Mouse (Mus musculus) neural tube, embryonic 15.5 days (tissue): ENCODE data around the gene Vasp. TPM values are rescaled to one million over a fixed set of nuclear protein-coding genes. Genes with fewer than 3 reads are reported as not detected.

Experiments
- ATAC-seq: fragments of 200-750 bp; cut with Nextera tagmentation; 2 replicates; pipeline ENCODE4 v1.8.0; 2017; ENCODE audit warnings: mild to moderate bottlenecking, moderate TSS enrichment, moderate library complexity; ENCODE audit not compliant: low FRiP score
- H3K27ac ChIP-seq: fragments of 300-500 bp; sonication (generic); replicated peaks from 2 replicates; pipeline ENCODE4 v1.5.1; 2015; ENCODE audit warnings: mild to moderate bottlenecking, inconsistent platforms
- H3K27me3 ChIP-seq: fragments of 300-500 bp; sonication (generic); replicated peaks from 2 replicates; pipeline ENCODE4 v1.6.1; 2015; ENCODE audit warnings: inconsistent platforms
- H3K36me3 ChIP-seq: fragments of 300-500 bp; sonication (generic); 2 replicates; pipeline ENCODE4 v1.6.1; 2015; ENCODE audit warnings: inconsistent platforms
- H3K4me1 ChIP-seq: fragments of 300-500 bp; sonication (generic); 2 replicates; pipeline ENCODE4 v1.6.1; 2015; ENCODE audit warnings: inconsistent platforms
- H3K4me2 ChIP-seq: fragments of 300-500 bp; sonication (generic); 2 replicates; pipeline ENCODE4 v1.6.1; 2015; ENCODE audit warnings: inconsistent platforms, mild to moderate bottlenecking, moderate library complexity
- H3K4me3 ChIP-seq: fragments of 300-500 bp; sonication (generic); replicated peaks from 2 replicates; pipeline ENCODE4 v1.5.1; 2015; ENCODE audit warnings: mild to moderate bottlenecking, inconsistent platforms
- H3K9ac ChIP-seq: fragments of 300-500 bp; sonication (generic); replicated peaks from 2 replicates; pipeline ENCODE4 v1.6.1; 2015; ENCODE audit warnings: mild to moderate bottlenecking, inconsistent platforms
- H3K9me3 ChIP-seq: fragments of 300-500 bp; sonication (generic); replicated peaks from 2 replicates; pipeline ENCODE4 v1.6.1; 2016; ENCODE audit warnings: inconsistent platforms
- WGBS: fragments of 180-500 bp; shearing (Covaris S2); methylation state at CpG from one replicate; pipeline ENCODE4 v1.1.7; 2015; ENCODE audit warnings: mixed read lengths; 5-methylcytosine and 5-hydroxymethylcytosine counted together
- polyA plus RNA-seq: library from polyadenylated mRNA; unstranded; fragments of >200 nt; fragmentation: Nextera tagmentation; extraction: Ambion mirVana; gene quantifications from 2 replicates; pipeline ENCODE4 v1.2.1, GENCODE M21; 2015

Vasp gene
- polyA plus RNA-seq, 1 experiment from 2014 or later: 40.9 TPM

DNA sequence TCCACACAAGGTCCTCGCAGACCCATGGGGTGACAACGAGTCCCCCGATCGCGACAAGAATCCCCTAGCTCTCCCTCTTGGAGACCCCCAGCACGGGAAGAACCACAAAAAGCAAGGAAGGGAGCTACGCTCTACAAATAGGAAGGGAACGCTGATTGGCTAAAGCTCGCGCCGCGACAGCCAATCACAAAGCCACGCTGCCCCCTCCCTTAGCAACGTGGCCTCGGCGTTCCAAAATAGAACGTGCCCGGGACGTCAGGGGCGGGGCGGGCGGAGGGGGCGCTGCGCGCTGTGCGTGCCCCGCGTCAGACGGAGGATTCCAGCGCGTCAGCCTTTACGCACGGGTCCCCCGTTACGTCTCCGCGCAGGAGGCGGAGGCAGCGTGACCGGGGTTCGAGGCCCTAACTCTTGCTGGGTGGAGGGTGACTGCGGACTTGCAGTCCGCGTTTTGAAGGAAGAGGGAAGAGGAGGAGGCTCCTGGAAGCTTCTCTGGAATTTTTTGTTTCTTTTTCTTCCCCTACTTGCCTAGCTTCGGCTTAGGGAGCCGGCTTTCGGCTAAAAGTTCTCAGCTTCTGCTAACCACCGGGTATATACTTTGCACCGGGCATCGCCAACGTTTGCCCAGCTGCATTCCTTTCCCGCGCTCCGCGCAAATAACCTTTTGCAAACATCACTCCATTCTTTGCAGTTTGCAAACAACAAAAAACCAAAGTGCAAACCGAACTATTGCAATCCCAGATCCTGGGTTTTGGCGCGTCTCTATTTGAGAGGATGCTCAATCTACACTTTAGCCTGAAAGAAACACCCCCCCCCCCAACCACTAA, 37.0 kb upstream of the Vasp start:
- H3K4me1 ChIP-seq: peaks cover 42% of the 10 kb centered on the region
- H3K9me3 ChIP-seq: no peaks in the 10 kb centered on the region
- H3K36me3 ChIP-seq: no peaks in the 10 kb centered on the region
- peak; percentile 89 for ATAC-seq
- peaks cover 56% of the 10 kb centered on the region for H3K27me3 ChIP-seq
- H3K4me3 ChIP-seq: peak overlapping the region; percentile 48
- H3K4me2 ChIP-seq: peak overlapping the region; percentile 95
- peak overlapping the region; percentile 61 for H3K9ac ChIP-seq
- peak overlapping the region; percentile 78 for H3K27ac ChIP-seq
- 1% methylated on average over 51 of the region's 58 CpGs for WGBS

DNA sequence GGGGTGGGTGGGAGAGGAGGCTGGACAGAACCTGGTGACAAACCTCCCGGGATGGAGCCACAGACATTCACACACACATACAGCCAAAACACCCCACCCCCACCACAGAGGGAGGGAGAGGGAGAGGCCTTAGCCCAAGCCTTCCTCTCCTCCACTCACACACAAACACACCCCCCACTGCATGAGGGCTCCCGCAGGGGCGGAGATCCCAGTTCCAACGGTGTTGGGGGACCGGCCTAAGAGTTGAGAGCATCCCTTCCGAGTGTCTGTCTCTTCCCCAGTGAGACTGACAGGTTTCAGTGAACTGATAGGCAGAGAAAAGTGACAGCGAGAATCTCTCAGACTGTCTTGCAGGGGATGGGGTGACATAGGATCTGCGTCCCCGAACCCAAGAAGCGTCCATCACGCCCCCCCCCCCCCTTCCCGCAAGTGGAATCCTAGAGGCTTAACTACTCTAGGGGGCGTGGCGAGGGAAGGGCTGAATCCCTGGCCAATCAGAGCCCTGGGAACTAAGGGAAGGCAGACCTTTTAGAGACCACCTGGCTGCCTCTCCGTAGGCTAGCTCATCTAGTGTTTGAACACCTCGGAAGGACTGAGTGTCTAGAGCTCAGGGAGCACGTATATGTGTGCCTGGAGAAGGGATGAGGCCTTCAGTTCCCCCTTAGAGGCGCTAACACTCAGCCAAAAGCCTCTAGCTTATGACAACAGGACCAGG, 36.3 kb upstream of the Vasp start:
- H3K27ac ChIP-seq: peak overlapping the region; percentile 78
- H3K9me3 ChIP-seq: no peaks in the 10 kb centered on the region
- peaks cover 45% of the 10 kb centered on the region for H3K4me1 ChIP-seq
- WGBS: 2% methylated on average over 18 of the region's 18 CpGs
- H3K4me3 ChIP-seq: peak overlapping the region; percentile 48
- H3K9ac ChIP-seq: peak overlapping the region; percentile 61
- no peaks in the 10 kb centered on the region for H3K36me3 ChIP-seq
- ATAC-seq: peak; percentile 60
- H3K27me3 ChIP-seq: peaks cover 59% of the 10 kb centered on the region
- H3K4me2 ChIP-seq: peak overlapping the region; percentile 95

DNA sequence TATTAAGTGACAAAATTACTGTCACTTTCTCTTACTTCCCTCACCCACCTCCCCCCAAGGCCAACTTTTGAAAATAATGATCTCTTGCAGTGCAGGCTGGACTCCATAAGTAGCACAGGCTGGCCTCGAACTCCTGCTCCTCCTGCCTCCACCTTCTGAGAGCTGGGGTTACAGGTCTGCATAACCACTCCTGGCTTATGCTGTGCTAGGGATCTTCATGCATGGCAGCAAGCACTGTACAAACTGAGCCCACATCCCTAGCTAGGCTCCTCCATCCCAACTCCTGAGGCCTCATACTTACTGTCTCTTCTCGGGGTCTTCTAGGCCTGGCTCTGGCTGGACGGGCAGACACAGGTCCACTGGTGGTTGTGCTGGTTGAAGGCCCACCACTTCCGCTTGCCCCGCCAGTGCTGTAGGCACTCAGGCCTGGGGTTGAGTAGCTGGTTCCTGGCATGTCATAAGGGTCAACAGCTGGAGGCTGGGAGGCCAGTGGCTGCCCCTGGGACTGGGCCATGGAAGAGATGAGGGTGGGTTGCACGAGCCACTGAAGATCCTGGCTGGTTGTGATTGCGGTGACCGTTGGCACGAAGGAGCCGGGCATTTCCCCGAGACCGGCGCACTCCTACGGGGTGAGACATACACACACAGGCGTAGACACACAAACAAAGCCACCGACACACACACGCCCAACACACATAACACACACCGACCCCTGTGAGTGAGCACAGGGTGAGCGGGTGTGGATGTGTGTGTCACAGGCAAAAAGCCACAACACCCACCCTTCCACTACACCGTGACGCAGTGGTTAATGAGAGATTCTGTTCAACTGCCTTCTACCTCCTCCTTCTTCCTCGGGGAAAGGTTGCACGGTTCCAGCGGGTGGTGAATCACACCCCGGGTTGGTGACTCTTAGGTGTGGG, 35.5 kb upstream of the Vasp start:
- peak overlapping the region; percentile 95 for H3K4me2 ChIP-seq
- no peaks in the 10 kb centered on the region for H3K36me3 ChIP-seq
- WGBS: 66% methylated on average over 25 of the region's 25 CpGs
- H3K4me3 ChIP-seq: peak overlapping the region; percentile 48; the same call in 1 of the 2 replicates
- H3K4me1 ChIP-seq: peaks cover 50% of the 10 kb centered on the region
- ATAC-seq: no peak
- peaks cover 59% of the 10 kb centered on the region for H3K27me3 ChIP-seq
- no peak overlapping the region for H3K27ac ChIP-seq
- no peaks in the 10 kb centered on the region for H3K9me3 ChIP-seq
- H3K9ac ChIP-seq: 0 out of 2 replicates have a peak overlapping the region, but pooled peaks have one; percentile 61

DNA sequence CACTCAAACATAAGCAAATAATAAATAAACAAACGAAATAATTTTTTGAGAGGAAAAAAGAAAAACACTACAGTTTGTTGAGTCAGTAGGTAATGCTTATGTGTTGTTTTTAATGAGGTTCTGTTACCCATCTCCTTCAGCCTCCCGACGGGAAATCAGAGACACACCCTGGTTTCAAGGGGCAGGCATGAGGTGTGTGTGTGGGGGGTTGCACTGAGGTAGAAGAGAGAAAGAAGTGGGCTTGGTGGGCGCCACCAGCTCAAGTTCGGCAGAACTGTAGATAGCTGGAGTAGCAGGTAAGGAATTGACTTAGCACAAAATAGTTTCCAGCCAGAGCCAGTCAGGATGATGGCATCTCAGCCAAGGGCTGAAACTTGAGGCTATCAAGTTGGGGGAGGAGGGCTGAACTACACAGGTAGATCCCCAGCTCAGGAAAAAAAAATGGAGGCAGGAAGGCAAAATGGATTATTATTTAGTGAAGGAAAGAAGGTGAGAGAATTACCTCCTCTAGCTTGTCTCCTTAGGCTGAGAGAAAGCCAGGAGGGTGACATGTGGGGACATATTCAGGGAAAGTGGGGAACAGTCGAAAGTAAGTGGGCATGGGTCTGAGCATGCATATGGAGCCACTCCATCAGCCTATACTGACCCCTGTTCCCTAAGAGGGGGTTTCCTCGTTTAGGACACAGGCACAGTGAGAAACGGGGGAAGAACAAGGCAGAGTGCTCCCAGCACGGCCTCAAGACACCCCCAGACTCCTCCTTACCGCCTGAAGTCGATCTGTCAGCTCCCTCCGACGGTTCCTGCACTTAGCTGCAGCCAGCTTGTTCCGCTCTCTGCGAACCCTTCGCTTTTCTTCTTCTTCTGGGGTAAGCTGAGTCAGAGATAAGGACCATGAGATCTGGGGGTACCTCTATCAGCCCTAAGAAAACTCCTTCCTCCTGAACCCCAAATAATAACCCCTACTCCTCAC, 34.5 kb upstream of the Vasp start:
- Histone ChIP-seq H3K27me3 (peaks cover 55% of the 10 kb centered on the region), H3K4me1 (peaks cover 59% of the 10 kb centered on the region)
- WGBS: 49% methylated on average over 16 of the region's 16 CpGs

DNA sequence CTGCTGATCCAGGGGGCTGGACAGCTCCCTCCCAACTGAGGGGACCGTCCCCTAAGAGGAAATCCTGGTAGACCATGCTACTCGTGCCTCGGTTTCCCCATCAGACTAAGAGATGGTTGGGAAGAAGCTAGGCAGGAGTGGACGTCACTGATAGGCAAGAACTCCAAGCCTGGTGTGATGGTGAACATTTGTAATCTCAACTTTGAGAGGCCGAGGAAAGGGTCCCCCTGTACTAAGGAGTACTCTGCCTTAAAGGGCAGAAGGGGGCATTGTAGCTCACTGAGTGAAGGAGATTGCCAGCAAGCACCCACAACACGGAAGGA, 33.8 kb upstream of the Vasp start:
- Histone ChIP-seq H3K27me3 (peaks cover 55% of the 10 kb centered on the region), H3K4me2 (peak overlapping the region; percentile 52; the same call in 1 of the 2 replicates), H3K4me1 (peaks cover 58% of the 10 kb centered on the region), H3K36me3 (no peaks in the 10 kb centered on the region), H3K27ac (no peak overlapping the region), H3K9ac (no peak overlapping the region), H3K4me3 (peak overlapping the region; percentile 20), H3K9me3 (no peaks in the 10 kb centered on the region)
- no peak for ATAC-seq
- WGBS: 12% methylated on average over 6 of the region's 6 CpGs

More for the DNA sequence above, 34.5 kb upstream of the Vasp start:
- no peak for ATAC-seq
- Histone ChIP-seq H3K36me3 (no peaks in the 10 kb centered on the region), H3K9ac (no peak overlapping the region), H3K27ac (no peak overlapping the region), H3K4me3 (no peak overlapping the region), H3K4me2 (no peak overlapping the region), H3K9me3 (no peaks in the 10 kb centered on the region)

DNA sequence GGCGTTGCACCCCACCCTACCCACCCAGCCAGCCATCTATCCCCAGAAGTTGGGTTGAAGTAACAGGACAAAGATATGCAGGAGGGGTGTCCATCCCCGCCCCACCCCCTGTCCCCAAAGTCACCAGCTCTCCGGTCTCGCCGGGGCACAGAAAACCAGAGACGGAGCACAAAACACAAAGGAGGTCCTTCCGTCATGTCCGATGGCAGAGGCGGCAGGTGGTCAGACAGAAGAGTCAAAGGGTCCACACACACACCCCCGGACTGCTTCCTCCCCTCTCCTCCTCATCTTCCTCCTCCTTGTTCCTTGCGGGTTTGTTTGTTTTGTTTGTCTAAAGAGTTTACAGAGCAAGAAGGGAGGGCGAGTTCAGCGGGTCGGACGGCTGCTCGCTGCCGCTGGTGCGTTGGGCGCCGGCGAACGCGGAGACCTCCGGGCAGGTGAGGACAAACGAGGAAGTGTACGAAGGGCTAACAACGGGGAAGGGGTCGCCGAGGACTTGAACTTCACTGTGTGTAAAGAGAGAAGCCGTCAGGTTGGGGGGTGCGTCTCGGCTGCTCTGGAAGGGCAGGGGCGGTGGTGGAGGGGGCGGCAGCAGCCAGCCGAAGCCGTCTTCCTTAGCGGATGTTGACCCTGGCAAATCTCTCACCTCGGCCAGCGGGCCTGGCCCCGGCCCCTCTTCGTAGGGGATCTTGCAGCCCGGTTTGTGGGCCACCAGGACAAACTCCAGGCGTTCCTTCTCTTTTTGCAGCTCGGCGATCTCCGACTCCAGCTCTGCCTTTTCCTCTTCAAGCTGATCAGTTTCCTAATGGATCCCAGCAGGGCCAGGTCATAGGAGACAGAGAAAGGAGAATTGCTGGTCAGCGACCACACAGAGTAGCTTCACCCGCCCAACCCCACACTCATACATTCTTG, 33.1 kb upstream of the Vasp start:
- Histone ChIP-seq H3K27me3 (peaks cover 55% of the 10 kb centered on the region), H3K4me2 (peak overlapping the region; percentile 52), H3K4me1 (peaks cover 59% of the 10 kb centered on the region), H3K36me3 (no peaks in the 10 kb centered on the region), H3K4me3 (peak overlapping the region; percentile 20), H3K9me3 (no peaks in the 10 kb centered on the region), H3K9ac (no peak overlapping the region; the same call in 1 of the 2 replicates), H3K27ac (no peak overlapping the region)
- ATAC-seq: no peak
- WGBS: 2% methylated on average over 47 of the region's 48 CpGs

DNA sequence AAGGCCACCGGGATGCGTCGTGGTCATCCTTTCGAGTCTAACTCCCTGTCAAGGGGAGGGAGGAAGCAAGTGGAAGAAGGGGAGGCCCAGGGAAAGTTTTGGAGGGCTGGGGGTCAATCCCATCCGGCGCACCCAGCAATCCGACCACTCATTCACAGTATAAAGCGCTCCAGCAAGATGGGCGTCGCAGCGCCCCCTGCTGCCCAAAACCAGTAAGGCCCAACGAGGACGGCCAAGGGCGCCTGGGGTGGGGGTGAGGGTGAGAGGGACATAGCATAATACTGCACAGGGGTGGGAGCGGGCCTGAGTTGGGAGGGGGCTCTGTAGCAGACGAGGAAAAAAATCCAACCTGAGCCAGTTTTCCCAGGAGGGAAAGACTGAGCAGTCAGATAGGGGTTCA, 32.2 kb upstream of the Vasp start:
- WGBS: 1% methylated on average over 16 of the region's 16 CpGs

DNA sequence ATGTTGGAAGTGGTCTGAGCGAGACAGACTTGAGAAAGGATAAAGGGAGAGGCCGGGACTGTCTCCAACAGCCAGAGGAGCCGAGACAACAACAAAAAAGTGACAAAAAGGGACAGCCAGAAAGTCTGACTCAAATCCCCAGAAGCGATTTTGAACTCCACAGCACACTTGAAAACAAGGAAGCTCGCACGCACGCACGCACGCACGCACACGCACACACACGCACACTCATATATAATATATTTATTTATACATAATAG, 31.4 kb upstream of the Vasp start:
- Histone ChIP-seq H3K36me3 (no peaks in the 10 kb centered on the region), H3K9ac (no peak overlapping the region), H3K27ac (no peak overlapping the region), H3K4me2 (no peak overlapping the region), H3K9me3 (no peaks in the 10 kb centered on the region), H3K4me1 (peaks cover 44% of the 10 kb centered on the region), H3K27me3 (peaks cover 55% of the 10 kb centered on the region), H3K4me3 (no peak overlapping the region)
- ATAC-seq: no peak
- 74% methylated on average over 12 of the region's 12 CpGs for WGBS

More for the DNA sequence above, 32.2 kb upstream of the Vasp start:
- H3K4me2 ChIP-seq: peak overlapping the region; percentile 52
- no peaks in the 10 kb centered on the region for H3K9me3 ChIP-seq
- H3K27me3 ChIP-seq: peaks cover 55% of the 10 kb centered on the region
- H3K4me1 ChIP-seq: peaks cover 49% of the 10 kb centered on the region
- H3K4me3 ChIP-seq: peak overlapping the region; percentile 13; the same call in 1 of the 2 replicates
- no peak overlapping the region for H3K9ac ChIP-seq
- H3K36me3 ChIP-seq: no peaks in the 10 kb centered on the region
- H3K27ac ChIP-seq: no peak overlapping the region
- no peak for ATAC-seq

DNA sequence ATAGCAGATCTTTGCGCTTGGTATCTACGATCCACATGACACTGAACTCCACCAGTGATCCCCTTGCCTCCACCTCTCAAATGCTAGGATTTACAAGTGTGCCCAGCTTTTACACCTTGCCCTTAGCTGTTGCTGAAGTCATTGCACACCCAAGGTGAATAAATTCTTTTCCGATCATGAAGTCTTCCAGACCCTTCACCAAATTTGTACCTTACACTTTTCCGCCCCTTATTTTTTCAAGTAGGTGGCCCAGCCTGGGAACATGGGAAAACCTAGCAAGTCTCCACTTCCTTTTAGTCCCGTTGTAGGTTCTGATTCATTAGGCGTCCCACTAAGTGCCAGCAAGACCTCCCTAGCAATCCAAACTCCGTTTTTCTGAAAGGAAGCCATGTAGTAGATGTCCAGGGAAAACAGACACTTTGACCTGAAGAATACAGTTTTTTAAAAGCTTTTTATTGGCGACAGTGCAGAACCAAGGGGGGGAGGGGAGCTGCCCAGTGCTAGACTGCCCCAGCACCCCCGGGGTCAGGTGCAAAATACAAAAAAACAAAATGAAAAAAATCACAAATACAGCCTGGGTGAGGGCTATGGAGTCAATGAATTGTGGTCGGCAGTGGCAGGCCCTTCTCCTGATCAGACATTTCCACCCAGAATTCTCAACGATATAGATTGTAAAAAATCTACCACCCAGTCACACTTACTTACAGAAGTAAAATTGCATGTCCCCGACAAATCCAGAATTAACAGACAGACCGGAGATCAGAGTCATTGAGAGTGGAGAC, 30.8 kb upstream of the Vasp start:
- H3K4me1 ChIP-seq: peaks cover 39% of the 10 kb centered on the region
- H3K4me2 ChIP-seq: peak overlapping the region; percentile 69
- H3K4me3 ChIP-seq: peak overlapping the region; percentile 53
- peaks cover 55% of the 10 kb centered on the region for H3K27me3 ChIP-seq
- H3K27ac ChIP-seq: no peak overlapping the region
- no peak for ATAC-seq
- no peaks in the 10 kb centered on the region for H3K9me3 ChIP-seq
- no peaks in the 10 kb centered on the region for H3K36me3 ChIP-seq
- 50% methylated on average over 13 of the region's 13 CpGs for WGBS
- H3K9ac ChIP-seq: peak overlapping the region; percentile 36; the same call in 1 of the 2 replicates
